Mouse (Mus musculus): ENCODE results near the gene Gm16442. TPM values are rescaled to one million over a fixed set of nuclear protein-coding genes. Genes with fewer than 3 reads are reported as not detected.
"Not testable (repeated sequence)": the region's sequence is repeated elsewhere in the genome, so short reads cannot be mapped to it uniquely, and the experiment has no call there.

Gm16442 gene
- polyA plus RNA-seq (2015; fragmentation: Nextera tagmentation; extraction: Ambion mirVana): not detected in 2 replicates

GRCm38 (mm10) chr7:20122479-20122878 lies at the start of gene Gm16442:
Gene Gm16442 (minus strand): TSS chr7:20122579.
- not testable (repeated sequence) for H3K27ac ChIP-seq (replicated peaks); ATAC-seq (ENCODE audit: insufficient read depth); H3K9me3 ChIP-seq (replicated peaks); H3K4me1 ChIP-seq (replicated peaks); H3K9ac ChIP-seq; H3K4me2 ChIP-seq; H3K4me3 ChIP-seq (replicated peaks); H3K36me3 ChIP-seq (replicated peaks); H3K27me3 ChIP-seq
- no CpG with 5 or more reads among the region's 2 CpGs for WGBS (ENCODE audit: insufficient replicate concordance)

GRCm38 (mm10) chr7:20168277-20168676 lies 45.9 kb upstream of the Gm16442 start, which contains the start of gene Vmn1r94:
Gene Vmn1r94 (minus strand): TSS chr7:20168377.
- WGBS (ENCODE audit: insufficient replicate concordance): no CpG with 5 or more reads among the region's 3 CpGs
- not testable (repeated sequence) for ATAC-seq (ENCODE audit: insufficient read depth)

GRCm38 (mm10) chr7:20138988-20139387 lies 16.6 kb upstream of the Gm16442 start, which contains the start of gene Vmn1r93:
Gene Vmn1r93 (minus strand): TSS chr7:20139088.
- not testable (repeated sequence) for H3K36me3 ChIP-seq (replicated peaks); H3K9me3 ChIP-seq (replicated peaks); H3K9ac ChIP-seq; ATAC-seq (ENCODE audit: insufficient read depth); H3K4me2 ChIP-seq; H3K27me3 ChIP-seq; H3K4me1 ChIP-seq (replicated peaks); H3K4me3 ChIP-seq (replicated peaks); H3K27ac ChIP-seq (replicated peaks)
- WGBS (ENCODE audit: insufficient replicate concordance): no CpG with 5 or more reads among the region's 5 CpGs

More at GRCm38 (mm10) chr7:20168277-20168676, 45.9 kb upstream of the Gm16442 start, which contains the start of gene Vmn1r94:
- H3K27me3 ChIP-seq; H3K4me3 ChIP-seq (replicated peaks); H3K27ac ChIP-seq (replicated peaks); H3K9ac ChIP-seq; H3K4me1 ChIP-seq (replicated peaks); H3K9me3 ChIP-seq (replicated peaks); H3K4me2 ChIP-seq; H3K36me3 ChIP-seq (replicated peaks): not testable (repeated sequence)

- not testable (repeated sequence) for H3K4me1 ChIP-seq (replicated peaks); H3K36me3 ChIP-seq (replicated peaks); ATAC-seq (ENCODE audit: insufficient read depth); H3K27me3 ChIP-seq; H3K4me2 ChIP-seq; H3K9me3 ChIP-seq (replicated peaks); H3K27ac ChIP-seq (replicated peaks); H3K9ac ChIP-seq; H3K4me3 ChIP-seq (replicated peaks)
- 53% methylated on average over 5 of the region's 5 CpGs for WGBS (ENCODE audit: insufficient replicate concordance)
Measured at GRCm38 (mm10) chr7:20099380-20099779, 23.0 kb downstream of the Gm16442 start, which contains the start of gene Vmn1r91. Gene Vmn1r91 (plus strand): TSS chr7:20099680.

- not testable (repeated sequence) for H3K27me3 ChIP-seq; ATAC-seq (ENCODE audit: insufficient read depth); H3K36me3 ChIP-seq (replicated peaks); H3K9ac ChIP-seq; H3K9me3 ChIP-seq (replicated peaks); H3K4me2 ChIP-seq; H3K4me1 ChIP-seq (replicated peaks); H3K4me3 ChIP-seq (replicated peaks); H3K27ac ChIP-seq (replicated peaks)
- WGBS (ENCODE audit: insufficient replicate concordance): 56% methylated on average over 18 of the region's 18 CpGs
Measured at GRCm38 (mm10) chr7:20078118-20078517, 44.3 kb downstream of the Gm16442 start.

Other genes with a start within 250 kb of the Gm16442 start
- not detected in 2 replicates for gene Ceacam19, start 234.6 kb downstream of the Gm16442 start, polyA plus RNA-seq (2015; fragmentation: Nextera tagmentation; extraction: Ambion mirVana)
- 2.8 and 3.4 TPM in 2 replicates for gene Pvr, start 201.4 kb downstream of the Gm16442 start, polyA plus RNA-seq (2015; fragmentation: Nextera tagmentation; extraction: Ambion mirVana)
- gene Igsf23, start 171.8 kb downstream of the Gm16442 start, polyA plus RNA-seq (2015; fragmentation: Nextera tagmentation; extraction: Ambion mirVana): 0.17 and 0.23 TPM in 2 replicates
- gene Ceacam20, start 157.2 kb downstream of the Gm16442 start, polyA plus RNA-seq (2015; fragmentation: Nextera tagmentation; extraction: Ambion mirVana): not detected in 2 replicates
- not detected in 2 replicates for gene Nlrp9b, start 131.1 kb downstream of the Gm16442 start, polyA plus RNA-seq (2015; fragmentation: Nextera tagmentation; extraction: Ambion mirVana)
- gene Vmn1r91, start 22.9 kb downstream of the Gm16442 start, polyA plus RNA-seq (2015; fragmentation: Nextera tagmentation; extraction: Ambion mirVana): not detected in 2 replicates
- gene Vmn1r93, start 16.5 kb upstream of the Gm16442 start, polyA plus RNA-seq (2015; fragmentation: Nextera tagmentation; extraction: Ambion mirVana): not detected in 2 replicates
- gene Vmn1r94, start 45.8 kb upstream of the Gm16442 start, polyA plus RNA-seq (2015; fragmentation: Nextera tagmentation; extraction: Ambion mirVana): not detected in 2 replicates
- not detected in 2 replicates for gene Vmn1r95, start 71.1 kb upstream of the Gm16442 start, polyA plus RNA-seq (2015; fragmentation: Nextera tagmentation; extraction: Ambion mirVana)
- gene Gm6164, start 83.0 kb upstream of the Gm16442 start, polyA plus RNA-seq (2015; fragmentation: Nextera tagmentation; extraction: Ambion mirVana): not detected in 2 replicates
- not detected in 2 replicates for gene Gm4498, start 111.2 kb upstream of the Gm16442 start, polyA plus RNA-seq (2015; fragmentation: Nextera tagmentation; extraction: Ambion mirVana)
- gene Gm5890, start 140.3 kb upstream of the Gm16442 start, polyA plus RNA-seq (2015; fragmentation: Nextera tagmentation; extraction: Ambion mirVana): not detected in 2 replicates
- gene Gm4133, start 211.5 kb upstream of the Gm16442 start, polyA plus RNA-seq (2015; fragmentation: Nextera tagmentation; extraction: Ambion mirVana): not detected in 2 replicates

All from liver, embryonic 15.5 days (tissue).